Mouse (Mus musculus) megakaryocyte, embryonic 14.5 days (primary cell): Measurements from ENCODE around the gene Ttc23l. TPM values are rescaled to one million over a fixed set of nuclear protein-coding genes. Genes with fewer than 3 reads are reported as not detected.
A peak's percentile ranks its signal among the peaks of the same experiment; 100 is the strongest.

Experiments used
- H3K27me3 ChIP-seq: replicated peaks from 2 replicates; pipeline ENCODE3; 2012; ENCODE audit warnings: inconsistent platforms
- H3K36me3 ChIP-seq: replicated peaks from 2 replicates; pipeline ENCODE3; 2012; ENCODE audit warnings: low read length, inconsistent platforms, mixed read lengths
- H3K4me1 ChIP-seq: 2 replicates; pipeline ENCODE4 v1.6.1; 2012; ENCODE audit warnings: inconsistent platforms
- H3K4me3 ChIP-seq: replicated peaks from 2 replicates; pipeline ENCODE3; 2012; ENCODE audit warnings: moderate library complexity, mild to moderate bottlenecking, inconsistent platforms
- H3K9me3 ChIP-seq: 2 replicates; pipeline ENCODE4 v1.6.1; 2012; ENCODE audit warnings: inconsistent platforms
- FLI1 ChIP-seq: IDR thresholded peaks from 2 replicates; pipeline ENCODE4 v1.6.1; 2012; ENCODE audit warnings: low read length, inconsistent platforms, mixed read lengths
- GATA1 ChIP-seq: IDR thresholded peaks from 3 replicates; pipeline ENCODE4 v1.6.1; 2012; ENCODE audit warnings: mixed read lengths, low read length, inconsistent platforms, borderline replicate concordance
- polyA plus RNA-seq: library from polyadenylated mRNA; stranded (reverse); fragments of >175 nt; gene quantifications from 2 replicates; pipeline ENCODE4 v1.2.3, GENCODE M21; 2012; ENCODE audit warnings: low replicate concordance; ENCODE audit not compliant: insufficient read depth

The Ttc23l gene
- polyA plus RNA-seq, 1 experiment: not detected

GRCm38 (mm10) chr15:10487246-10487645 lies 71.2 kb downstream of the Ttc23l start:
- TF ChIP-seq FLI1 (no peak), GATA1 (no peak)
- no peaks in the 10 kb centered on the region for H3K9me3 ChIP-seq
- peaks cover 20% of the 10 kb centered on the region for H3K4me1 ChIP-seq
- peaks cover 50% of the 10 kb centered on the region for H3K36me3 ChIP-seq
- H3K4me3 ChIP-seq: peak overlapping the region; percentile 91
- no peaks in the 10 kb centered on the region for H3K27me3 ChIP-seq

GRCm38 (mm10) chr15:10486365-10486839 lies 72.1 kb downstream of the Ttc23l start:
- Histone ChIP-seq H3K36me3 (peaks cover 49% of the 10 kb centered on the region), H3K27me3 (no peaks in the 10 kb centered on the region), H3K4me1 (peaks cover 20% of the 10 kb centered on the region), H3K9me3 (no peaks in the 10 kb centered on the region), H3K4me3 (peak overlapping the region; percentile 91)
- no peak for TF ChIP-seq GATA1
- TF ChIP-seq FLI1: no peak

- H3K4me3 ChIP-seq: peak within 1 kb of the TSS; percentile 91
- H3K36me3 ChIP-seq: peaks cover 50% of the 10 kb centered on the region
- no peaks in the 10 kb centered on the region for H3K9me3 ChIP-seq
- peaks cover 20% of the 10 kb centered on the region for H3K4me1 ChIP-seq
- no peaks in the 10 kb centered on the region for H3K27me3 ChIP-seq
- peak; percentile 94 for TF ChIP-seq FLI1
- no peak for TF ChIP-seq GATA1
Measured at GRCm38 (mm10) chr15:10485484-10486364, 72.7 kb downstream of the Ttc23l start, which contains the start of the genes Brix1 and Rad1. Brix1 (minus strand) TSS chr15:10485947. Rad1 (plus strand) TSS chr15:10486018.

- Histone ChIP-seq H3K9me3 (no peaks in the 10 kb centered on the region), H3K27me3 (no peaks in the 10 kb centered on the region), H3K36me3 (peaks cover 24% of the 10 kb centered on the region), H3K4me1 (peaks cover 29% of the 10 kb centered on the region), H3K4me3 (peak overlapping the region; percentile 94)
- TF ChIP-seq FLI1 (no peak), GATA1 (no peak)
Measured at GRCm38 (mm10) chr15:10470941-10471340, 87.5 kb downstream of the Ttc23l start.

GRCm38 (mm10) chr15:10470151-10470831 lies 88.2 kb downstream of the Ttc23l start, which contains the start of gene Dnajc21:
Dnajc21 (minus strand) TSS chr15:10470516.
- peak within 1 kb of the TSS; percentile 94 for H3K4me3 ChIP-seq
- no peaks in the 10 kb centered on the region for H3K9me3 ChIP-seq
- no peaks in the 10 kb centered on the region for H3K27me3 ChIP-seq
- peaks cover 32% of the 10 kb centered on the region for H3K4me1 ChIP-seq
- TF ChIP-seq GATA1 (no peak), FLI1 (no peak)
- H3K36me3 ChIP-seq: peaks cover 21% of the 10 kb centered on the region

GRCm38 (mm10) chr15:10469641-10470150 lies 88.8 kb downstream of the Ttc23l start:
- Histone ChIP-seq H3K36me3 (peaks cover 20% of the 10 kb centered on the region), H3K27me3 (no peaks in the 10 kb centered on the region), H3K4me1 (peaks cover 38% of the 10 kb centered on the region), H3K4me3 (peak overlapping the region; percentile 94), H3K9me3 (no peaks in the 10 kb centered on the region)
- TF ChIP-seq GATA1: no peak
- TF ChIP-seq FLI1: no peak

- TF ChIP-seq GATA1 (no peak), FLI1 (no peak)
- Histone ChIP-seq H3K27me3 (no peaks in the 10 kb centered on the region), H3K9me3 (no peaks in the 10 kb centered on the region), H3K4me1 (peaks cover 47% of the 10 kb centered on the region), H3K36me3 (peaks cover 16% of the 10 kb centered on the region), H3K4me3 (peak overlapping the region; percentile 73)
Measured at GRCm38 (mm10) chr15:10468761-10469160, 89.7 kb downstream of the Ttc23l start.

GRCm38 (mm10) chr15:10464678-10465077 lies 93.8 kb downstream of the Ttc23l start:
- Histone ChIP-seq H3K4me1 (peaks cover 54% of the 10 kb centered on the region), H3K9me3 (no peaks in the 10 kb centered on the region), H3K27me3 (no peaks in the 10 kb centered on the region), H3K36me3 (peaks cover 38% of the 10 kb centered on the region), H3K4me3 (no peak overlapping the region)
- no peak for TF ChIP-seq GATA1
- TF ChIP-seq FLI1: no peak

GRCm38 (mm10) chr15:10463555-10463954 lies 94.9 kb downstream of the Ttc23l start:
- no peaks in the 10 kb centered on the region for H3K27me3 ChIP-seq
- TF ChIP-seq FLI1 (no peak), GATA1 (no peak)
- peak overlapping the region; percentile 20 for H3K4me3 ChIP-seq
- peaks cover 48% of the 10 kb centered on the region for H3K36me3 ChIP-seq
- H3K4me1 ChIP-seq: peaks cover 48% of the 10 kb centered on the region
- no peaks in the 10 kb centered on the region for H3K9me3 ChIP-seq

GRCm38 (mm10) chr15:10460986-10461385 lies 97.5 kb downstream of the Ttc23l start:
- Histone ChIP-seq H3K4me3 (peak overlapping the region; percentile 47), H3K4me1 (peaks cover 30% of the 10 kb centered on the region), H3K9me3 (no peaks in the 10 kb centered on the region), H3K36me3 (peaks cover 64% of the 10 kb centered on the region), H3K27me3 (no peaks in the 10 kb centered on the region)
- TF ChIP-seq GATA1 (no peak), FLI1 (no peak)

Other genes starting within 250 kb of the Ttc23l start
- gene Gm21973, start 233.3 kb downstream of the Ttc23l start, polyA plus RNA-seq: not detected in 2 replicates
- not detected in 2 replicates for gene Agxt2, start 200.1 kb downstream of the Ttc23l start, polyA plus RNA-seq
- gene Dnajc21, start 88.2 kb downstream of the Ttc23l start, polyA plus RNA-seq: 4.1 and 12.6 TPM in 2 replicates
- 2.7 and 48.2 TPM in 2 replicates for gene Brix1, start 72.7 kb downstream of the Ttc23l start, polyA plus RNA-seq
- gene Rad1, start 72.7 kb downstream of the Ttc23l start, polyA plus RNA-seq: 1.5 and 5.7 TPM in 2 replicates
- 2.1 TPM in 1 of 2 replicates, not detected in the other for gene Rai14, start 156.0 kb upstream of the Ttc23l start, polyA plus RNA-seq